Mouse (Mus musculus) limb, embryonic 14.5 days (tissue): ENCODE results near the gene Hoxd12. TPM values are rescaled to one million over a fixed set of nuclear protein-coding genes. Genes with fewer than 3 reads are reported as not detected.
A peak's percentile ranks its signal among the peaks of the same experiment; 100 is the strongest.

Experiments
- ATAC-seq: fragments of 200-750 bp; cut with Nextera tagmentation; 2 replicates; pipeline ENCODE4 v1.8.0; 2017; ENCODE audit warnings: low read depth, moderate number of reproducible peaks, moderate TSS enrichment; ENCODE audit not compliant: low FRiP score
- DNase-seq: peaks from one replicate; pipeline ENCODE4 v3.0.0-alpha.2; 2015; ENCODE audit warnings: low spot score
- H3K27ac ChIP-seq: fragments of 300-500 bp; sonication (generic); replicated peaks from 2 replicates; pipeline ENCODE4 v1.5.1; 2014; ENCODE audit warnings: low read depth, mild to moderate bottlenecking, low read length, moderate library complexity, mixed read lengths
- H3K27me3 ChIP-seq: fragments of 300-500 bp; sonication (generic); 2 replicates; pipeline ENCODE4 v1.6.1; 2014; ENCODE audit warnings: low read length, mixed read lengths; ENCODE audit not compliant: control insufficient read depth, insufficient read depth
- H3K36me3 ChIP-seq: fragments of 300-500 bp; sonication (generic); 2 replicates; pipeline ENCODE4 v1.6.1; 2014; ENCODE audit warnings: mild to moderate bottlenecking, low read length, moderate library complexity, mixed read lengths; ENCODE audit not compliant: control insufficient read depth, insufficient read depth
- H3K4me1 ChIP-seq: fragments of 300-500 bp; sonication (generic); 2 replicates; pipeline ENCODE4 v1.6.1; 2014; ENCODE audit warnings: antibody characterized with exemption, low read length, mixed read lengths; ENCODE audit not compliant: control insufficient read depth, insufficient read depth
- H3K4me2 ChIP-seq: fragments of 300-500 bp; sonication (generic); replicated peaks from 2 replicates; pipeline ENCODE4 v1.6.1; 2014; ENCODE audit warnings: low read depth, mild to moderate bottlenecking, low read length, moderate library complexity; ENCODE audit not compliant: severe bottlenecking
- H3K4me3 ChIP-seq: fragments of 300-500 bp; sonication (generic); replicated peaks from 2 replicates; pipeline ENCODE4 v1.5.1; 2014; ENCODE audit warnings: low read length
- H3K9ac ChIP-seq: fragments of 300-500 bp; sonication (generic); 2 replicates; pipeline ENCODE4 v1.6.1; 2014; ENCODE audit warnings: mild to moderate bottlenecking, low read depth, low read length, moderate library complexity; ENCODE audit not compliant: severe bottlenecking
- H3K9me3 ChIP-seq: fragments of 300-500 bp; sonication (generic); 2 replicates; pipeline ENCODE4 v1.6.1; 2016; ENCODE audit warnings: low read length; ENCODE audit not compliant: control insufficient read depth
- POLR2A ChIP-seq: fragments of 200-500 bp; IDR thresholded peaks from 2 replicates; pipeline ENCODE4 v1.8.0; 2012; ENCODE audit warnings: inconsistent platforms, mild to moderate bottlenecking, moderate library complexity, borderline replicate concordance; ENCODE audit not compliant: insufficient read depth, insufficient read length; ENCODE audit errors: extremely low read depth
- WGBS: fragments of 180-500 bp; shearing (Covaris S2); extraction: QIAGEN DNeasy Blood & Tissue Kit; methylation state at CpG from one replicate; pipeline ENCODE4 v1.1.7; 2014; 5-methylcytosine and 5-hydroxymethylcytosine counted together
- polyA plus RNA-seq, 2 experiments: library from polyadenylated mRNA; depleted of rRNA in 1 of 2; stranded (reverse) in 1 of 2; unstranded in 1 of 2; fragments of >200 nt; fragmentation: Nextera tagmentation in 1 of 2; extraction: Ambion mirVana in 1 of 2; gene quantifications; 2 replicates each; pipeline versions ENCODE4 v1.2.1 to v1.2.3; 2012 to 2014

The Hoxd12 gene
- polyA plus RNA-seq, 2 experiments: 38.4 to 43.3 TPM

DNA sequence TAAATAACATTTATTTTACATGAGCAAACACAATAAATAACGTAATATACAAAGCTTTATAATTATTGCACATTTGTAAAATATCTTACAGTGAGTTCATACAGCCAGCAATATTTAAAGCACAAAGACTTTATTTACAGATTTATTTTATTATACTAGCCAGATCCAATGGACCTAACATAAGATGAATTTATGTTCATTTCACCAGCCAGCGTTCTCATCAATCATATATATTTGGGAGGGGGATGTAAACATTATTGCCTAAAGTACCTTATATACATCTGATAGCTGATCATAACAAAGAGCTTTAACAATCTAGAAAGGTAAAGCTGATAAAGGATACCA, 21.8 kb upstream of the Hoxd12 start:
- peaks cover 23% of the 10 kb centered on the region for H3K4me1 ChIP-seq
- ATAC-seq (no peak), DNase-seq (no peak)
- no peak overlapping the region for H3K27ac ChIP-seq
- peaks cover 55% of the 10 kb centered on the region for H3K27me3 ChIP-seq
- no peak overlapping the region for H3K4me3 ChIP-seq
- WGBS: 38% methylated on average over 2 of the region's 2 CpGs
- no peak for TF ChIP-seq POLR2A
- H3K36me3 ChIP-seq: peaks cover 7% of the 10 kb centered on the region; the same call in 1 of the 2 replicates
- no peak overlapping the region for H3K9ac ChIP-seq
- H3K9me3 ChIP-seq: no peaks in the 10 kb centered on the region
- H3K4me2 ChIP-seq: no peak overlapping the region

DNA sequence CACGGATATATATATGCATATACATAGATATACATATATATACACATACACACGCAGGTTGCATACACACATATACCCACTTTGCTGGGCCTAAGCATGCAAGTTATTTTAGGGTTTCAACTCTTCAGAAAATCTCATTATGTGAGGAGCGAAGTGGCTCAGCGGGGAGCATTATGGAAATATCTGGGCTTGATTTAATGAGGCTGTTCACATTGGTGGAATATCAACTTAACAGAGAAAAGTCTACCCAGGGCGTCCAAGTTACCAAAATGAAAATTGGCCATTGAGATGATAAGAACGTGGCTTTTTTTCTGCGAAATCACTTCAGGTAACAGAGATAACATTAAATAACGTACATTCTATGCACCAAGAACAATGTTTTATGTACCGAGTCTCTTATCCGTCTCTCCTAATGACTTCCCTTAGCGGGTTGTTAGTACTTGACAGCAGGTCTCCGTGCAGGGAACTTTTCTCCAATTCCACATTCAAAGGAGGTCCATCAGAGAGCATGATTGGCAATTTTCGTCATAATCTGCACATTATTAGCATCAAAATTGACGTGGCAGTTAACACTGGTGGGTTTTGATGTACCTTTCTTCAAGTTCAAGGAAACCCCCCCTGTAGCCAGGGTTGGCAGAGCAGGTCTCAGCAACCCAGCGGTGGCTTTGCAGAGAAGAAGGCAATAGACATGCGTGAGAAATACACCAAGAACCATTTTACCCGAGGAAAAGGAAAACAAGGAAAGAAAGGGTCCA, 20.9 kb upstream of the Hoxd12 start:
- Histone ChIP-seq H3K9ac (peak overlapping the region; percentile 98), H3K36me3 (peaks cover 7% of the 10 kb centered on the region; the same call in 1 of the 2 replicates), H3K27ac (peak overlapping the region; percentile 96), H3K4me3 (peak overlapping the region; percentile 51), H3K4me1 (peaks cover 16% of the 10 kb centered on the region; the same call in 1 of the 2 replicates), H3K4me2 (peak overlapping the region; percentile 57), H3K27me3 (peaks cover 46% of the 10 kb centered on the region), H3K9me3 (no peaks in the 10 kb centered on the region)
- 10% methylated on average over 17 of the region's 17 CpGs for WGBS
- ATAC-seq (no peak), DNase-seq (no peak)
- no peak for TF ChIP-seq POLR2A

DNA sequence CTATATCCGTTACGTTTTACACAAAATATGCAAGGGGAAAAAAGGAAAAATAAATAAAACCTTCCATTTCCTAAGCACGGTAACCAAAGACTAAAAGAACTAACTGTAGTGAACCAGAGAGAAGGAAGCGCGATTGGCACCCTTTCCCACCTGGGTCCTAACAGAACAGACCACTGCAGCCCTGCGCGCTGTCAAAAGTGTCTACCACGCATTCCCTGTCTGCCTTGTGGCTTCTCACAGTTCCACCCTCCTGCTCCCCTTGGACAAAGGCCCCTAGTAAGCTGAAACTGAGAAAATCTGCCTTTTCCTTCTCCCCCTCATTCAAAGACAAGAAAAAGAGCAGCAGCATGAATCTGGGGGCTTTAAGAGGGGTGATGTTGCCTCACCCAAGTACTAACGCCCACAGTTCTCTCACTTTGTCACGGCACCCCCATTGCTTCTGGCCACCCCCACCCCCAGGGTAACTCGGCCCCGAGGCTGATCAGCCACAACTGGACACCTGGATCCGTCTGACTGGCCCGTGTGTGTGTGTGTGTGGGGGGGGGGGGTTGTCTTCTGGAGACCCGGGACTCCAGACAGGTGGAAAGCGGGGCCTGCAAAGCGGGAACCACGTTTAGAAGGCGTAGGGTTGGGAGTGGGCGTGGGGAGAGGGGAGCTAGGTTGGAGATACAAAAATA, 19.9 kb upstream of the Hoxd12 start:
- 2% methylated on average over 19 of the region's 20 CpGs for WGBS
- H3K36me3 ChIP-seq: peaks cover 7% of the 10 kb centered on the region; the same call in 1 of the 2 replicates
- H3K9ac ChIP-seq: peak overlapping the region; percentile 98
- peak overlapping the region; percentile 57 for H3K4me2 ChIP-seq
- peaks cover 38% of the 10 kb centered on the region for H3K27me3 ChIP-seq
- peak overlapping the region; percentile 96 for H3K27ac ChIP-seq
- peak overlapping the region; percentile 51 for H3K4me3 ChIP-seq
- peaks cover 13% of the 10 kb centered on the region; the same call in 1 of the 2 replicates for H3K4me1 ChIP-seq
- peak; percentile 20 for DNase-seq
- no peaks in the 10 kb centered on the region for H3K9me3 ChIP-seq
- ATAC-seq: peak; percentile 13; the same call in 1 of the 2 replicates
- no peak for TF ChIP-seq POLR2A

DNA sequence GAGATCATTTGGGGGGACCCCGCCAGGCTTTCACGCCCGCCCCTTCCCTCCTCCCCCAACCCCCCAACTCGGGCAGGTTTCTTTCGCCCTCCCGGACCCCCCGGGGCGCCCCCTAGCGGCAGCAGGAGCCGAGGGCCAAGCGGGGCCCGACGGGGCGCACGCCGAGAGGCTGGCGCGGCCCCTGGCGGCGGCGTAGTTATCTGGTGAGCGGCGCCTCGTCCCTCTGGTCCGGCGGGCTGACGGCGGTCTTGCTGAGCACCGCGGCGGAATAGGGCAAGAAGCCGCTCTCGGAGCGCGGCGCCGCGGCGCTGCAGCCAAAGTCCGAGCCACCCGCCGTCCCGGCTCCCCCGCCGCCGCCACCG, 19.4 kb upstream of the Hoxd12 start:
- H3K4me1 ChIP-seq: peaks cover 8% of the 10 kb centered on the region; the same call in 1 of the 2 replicates
- ATAC-seq (peak; percentile 39; the same call in 1 of the 2 replicates), DNase-seq (peak; percentile 43)
- WGBS: no CpG with 5 or more reads among the region's 47 CpGs
- H3K27ac ChIP-seq: peak overlapping the region; percentile 96
- peaks cover 33% of the 10 kb centered on the region for H3K27me3 ChIP-seq
- H3K9ac ChIP-seq: peak overlapping the region; percentile 98
- TF ChIP-seq POLR2A: no peak
- peak overlapping the region; percentile 51 for H3K4me3 ChIP-seq
- no peaks in the 10 kb centered on the region for H3K9me3 ChIP-seq
- H3K4me2 ChIP-seq: peak overlapping the region; percentile 57
- peaks cover 7% of the 10 kb centered on the region; the same call in 1 of the 2 replicates for H3K36me3 ChIP-seq

DNA sequence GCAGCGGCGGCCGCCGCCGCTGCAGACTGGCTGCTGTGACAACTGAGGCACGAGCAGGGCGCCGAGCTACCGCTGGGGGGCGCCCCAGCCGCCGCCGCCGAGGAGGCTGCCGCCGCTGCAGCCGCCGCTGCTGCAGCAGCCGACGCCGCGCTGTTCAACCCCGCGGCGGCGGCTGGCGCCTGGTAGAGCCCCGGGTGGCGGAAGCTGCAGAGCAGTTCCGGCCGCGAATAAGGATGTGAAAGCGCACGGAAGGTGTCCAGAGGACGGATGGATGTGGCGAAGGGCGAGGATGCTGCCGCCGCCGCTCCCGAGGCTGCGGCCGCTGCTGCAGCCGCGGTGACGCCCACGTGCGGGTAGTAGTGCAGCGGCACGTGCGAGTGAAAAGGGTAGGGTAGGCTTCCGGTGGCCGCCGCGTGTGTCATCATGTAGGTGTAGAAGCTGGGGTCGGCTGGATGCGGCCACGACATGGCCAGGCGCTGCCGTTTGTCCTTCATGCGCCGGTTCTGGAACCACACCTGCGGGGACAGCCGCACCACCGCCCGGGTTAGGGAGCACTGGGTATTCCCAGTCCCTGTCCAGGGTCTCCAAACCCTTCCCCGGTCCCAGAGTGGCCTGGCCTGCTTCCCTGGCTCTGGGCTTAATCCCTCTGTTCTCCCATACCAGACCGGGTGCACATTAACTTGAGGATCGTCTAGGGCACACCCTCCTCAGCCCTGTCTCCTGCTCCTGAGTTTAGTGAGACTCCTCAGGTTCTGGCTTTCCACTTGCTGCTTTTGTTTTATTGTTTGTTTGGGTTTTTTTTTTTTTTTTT, 18.8 kb upstream of the Hoxd12 start:
- H3K9me3 ChIP-seq: no peaks in the 10 kb centered on the region
- peak overlapping the region; percentile 57 for H3K4me2 ChIP-seq
- peaks cover 36% of the 10 kb centered on the region for H3K27me3 ChIP-seq
- H3K9ac ChIP-seq: peak overlapping the region; percentile 98
- H3K36me3 ChIP-seq: peaks cover 7% of the 10 kb centered on the region; the same call in 1 of the 2 replicates
- no peak for TF ChIP-seq POLR2A
- DNase-seq (peak; percentile 44), ATAC-seq (no peak)
- peak overlapping the region; percentile 51 for H3K4me3 ChIP-seq
- peaks cover 5% of the 10 kb centered on the region; the same call in 1 of the 2 replicates for H3K4me1 ChIP-seq
- peak overlapping the region; percentile 96 for H3K27ac ChIP-seq
- WGBS: under 1% methylated on average over 59 of the region's 69 CpGs
